Mouse (Mus musculus): ENCODE measurements around the gene Vwf. TPM values are rescaled to one million over a fixed set of nuclear protein-coding genes. Genes with fewer than 3 reads are reported as not detected.

The Vwf gene
- polyA plus RNA-seq, 1 experiment from 2014 or later = 11.9 TPM

DNA sequence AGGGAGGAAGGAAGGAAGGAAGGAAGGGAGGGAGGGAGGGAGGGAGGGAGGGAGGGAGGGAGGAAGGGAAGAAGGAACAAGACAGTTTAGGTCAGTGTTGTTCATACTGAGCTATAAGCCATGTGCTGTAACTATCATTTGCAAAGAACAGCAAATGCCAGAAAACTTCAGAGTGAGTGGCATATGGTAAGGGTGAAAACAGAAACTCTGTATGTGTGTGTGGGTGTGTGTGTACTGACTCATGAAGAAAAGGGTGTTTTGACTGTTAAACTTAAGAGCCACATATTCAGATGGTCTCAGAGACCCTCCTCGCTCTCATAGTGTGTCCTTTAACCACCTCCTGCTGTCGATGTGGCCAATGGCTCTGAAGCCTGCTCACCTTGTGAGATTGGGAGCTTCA lies 14.9 kb downstream of the Vwf start:
- H3K9ac ChIP-seq (ENCODE audit: low read depth, low read length) = no peak overlapping the region
- no peak overlapping the region for H3K4me3 ChIP-seq (ENCODE audit: low read depth, low read length)
- H3K4me2 ChIP-seq (ENCODE audit: low read depth, low read length) = no peak overlapping the region
- H3K27ac ChIP-seq (ENCODE audit: low read length) = no peak overlapping the region
- 81% methylated on average over 2 of the region's 2 CpGs for WGBS (ENCODE audit: insufficient replicate concordance)
- H3K9me3 ChIP-seq (replicated peaks; ENCODE audit: control insufficient read depth, low read length) = no peaks in the 10 kb centered on the region
- H3K27me3 ChIP-seq (ENCODE audit: control insufficient read depth, insufficient read depth, low read depth, low read length) = no peaks in the 10 kb centered on the region
- ATAC-seq (ENCODE audit: low read depth) = no peak
- no peaks in the 10 kb centered on the region for H3K36me3 ChIP-seq (ENCODE audit: control insufficient read depth, insufficient read depth)
- peaks cover 50% of the 10 kb centered on the region for H3K4me1 ChIP-seq (ENCODE audit: control insufficient read depth, low read depth, low read length)

GRCm38 (mm10) chr6:125564812-125565281 lies 18.3 kb downstream of the Vwf start:
- no peaks in the 10 kb centered on the region for H3K36me3 ChIP-seq (ENCODE audit: control insufficient read depth, insufficient read depth)
- peaks cover 67% of the 10 kb centered on the region for H3K4me1 ChIP-seq (ENCODE audit: control insufficient read depth, low read depth, low read length)
- H3K9ac ChIP-seq (ENCODE audit: low read depth, low read length) = peak overlapping the region; percentile 54
- WGBS (ENCODE audit: insufficient replicate concordance) = 17% methylated on average over 7 of the region's 7 CpGs
- H3K27ac ChIP-seq (ENCODE audit: low read length) = peak overlapping the region; percentile 94
- ATAC-seq (ENCODE audit: low read depth) = peak; percentile 92
- no peaks in the 10 kb centered on the region for H3K27me3 ChIP-seq (ENCODE audit: control insufficient read depth, insufficient read depth, low read depth, low read length)
- H3K4me2 ChIP-seq (ENCODE audit: low read depth, low read length) = peak overlapping the region; percentile 52
- H3K4me3 ChIP-seq (ENCODE audit: low read depth, low read length) = peak overlapping the region; percentile 29
- H3K9me3 ChIP-seq (replicated peaks; ENCODE audit: control insufficient read depth, low read length) = no peaks in the 10 kb centered on the region

GRCm38 (mm10) chr6:125565326-125565725 lies 18.8 kb downstream of the Vwf start:
- Histone ChIP-seq H3K27me3 (ENCODE audit: control insufficient read depth, insufficient read depth, low read depth, low read length) (no peaks in the 10 kb centered on the region), H3K4me2 (ENCODE audit: low read depth, low read length) (peak overlapping the region; percentile 52), H3K36me3 (ENCODE audit: control insufficient read depth, insufficient read depth) (no peaks in the 10 kb centered on the region), H3K27ac (ENCODE audit: low read length) (peak overlapping the region; percentile 94), H3K9me3 (replicated peaks; ENCODE audit: control insufficient read depth, low read length) (no peaks in the 10 kb centered on the region), H3K4me3 (ENCODE audit: low read depth, low read length) (peak overlapping the region; percentile 29; the same call in 1 of the 2 replicates), H3K4me1 (ENCODE audit: control insufficient read depth, low read depth, low read length) (peaks cover 66% of the 10 kb centered on the region), H3K9ac (ENCODE audit: low read depth, low read length) (peak overlapping the region; percentile 40)
- 28% methylated on average over 6 of the region's 6 CpGs for WGBS (ENCODE audit: insufficient replicate concordance)
- peak; percentile 83 for ATAC-seq (ENCODE audit: low read depth)

DNA sequence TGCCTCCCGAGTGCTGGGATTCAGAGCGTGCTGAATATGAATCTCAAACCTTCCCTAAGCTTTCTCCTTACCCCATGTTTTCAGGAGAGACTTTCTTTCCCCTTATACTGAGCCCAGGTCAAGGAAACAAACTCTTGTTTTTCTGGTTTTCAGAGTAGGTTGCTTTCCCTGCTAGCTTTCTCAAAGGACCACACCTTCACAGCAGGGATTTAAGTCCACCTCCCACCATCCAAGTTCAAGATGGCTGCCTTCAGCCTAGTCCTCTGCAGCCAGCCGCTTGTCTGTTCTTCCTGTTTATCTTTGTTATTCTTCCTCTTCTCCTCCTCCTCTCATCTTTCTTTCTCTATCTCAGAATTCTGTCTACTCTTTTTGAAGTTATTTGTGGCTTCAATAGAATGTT lies 20.1 kb downstream of the Vwf start:
- Histone ChIP-seq H3K9me3 (replicated peaks; ENCODE audit: control insufficient read depth, low read length) (no peaks in the 10 kb centered on the region), H3K27ac (ENCODE audit: low read length) (no peak overlapping the region), H3K4me1 (ENCODE audit: control insufficient read depth, low read depth, low read length) (peaks cover 54% of the 10 kb centered on the region), H3K27me3 (ENCODE audit: control insufficient read depth, insufficient read depth, low read depth, low read length) (no peaks in the 10 kb centered on the region), H3K9ac (ENCODE audit: low read depth, low read length) (no peak overlapping the region), H3K4me2 (ENCODE audit: low read depth, low read length) (no peak overlapping the region), H3K36me3 (ENCODE audit: control insufficient read depth, insufficient read depth) (no peaks in the 10 kb centered on the region), H3K4me3 (ENCODE audit: low read depth, low read length) (no peak overlapping the region)
- ATAC-seq (ENCODE audit: low read depth) = no peak
- 73% methylated on average over 3 of the region's 3 CpGs for WGBS (ENCODE audit: insufficient replicate concordance)

GRCm38 (mm10) chr6:125568381-125568780 lies 21.8 kb downstream of the Vwf start:
- no peaks in the 10 kb centered on the region for H3K36me3 ChIP-seq (ENCODE audit: control insufficient read depth, insufficient read depth)
- H3K4me1 ChIP-seq (ENCODE audit: control insufficient read depth, low read depth, low read length) = peaks cover 56% of the 10 kb centered on the region
- H3K4me3 ChIP-seq (ENCODE audit: low read depth, low read length) = no peak overlapping the region
- H3K9me3 ChIP-seq (replicated peaks; ENCODE audit: control insufficient read depth, low read length) = no peaks in the 10 kb centered on the region
- H3K27ac ChIP-seq (ENCODE audit: low read length) = peak overlapping the region; percentile 67
- H3K9ac ChIP-seq (ENCODE audit: low read depth, low read length) = peak overlapping the region; percentile 11; the same call in 1 of the 2 replicates
- H3K27me3 ChIP-seq (ENCODE audit: control insufficient read depth, insufficient read depth, low read depth, low read length) = no peaks in the 10 kb centered on the region
- WGBS (ENCODE audit: insufficient replicate concordance) = 28% methylated on average over 2 of the region's 2 CpGs
- ATAC-seq (ENCODE audit: low read depth) = no peak
- 0 out of 2 replicates have a peak overlapping the region, but pooled peaks have one; percentile 1 for H3K4me2 ChIP-seq (ENCODE audit: low read depth, low read length)

GRCm38 (mm10) chr6:125572291-125573188 lies 26.0 kb downstream of the Vwf start:
- H3K9me3 ChIP-seq (replicated peaks; ENCODE audit: control insufficient read depth, low read length) = no peaks in the 10 kb centered on the region
- WGBS (ENCODE audit: insufficient replicate concordance) = 20% methylated on average over 18 of the region's 18 CpGs
- ATAC-seq (ENCODE audit: low read depth) = 0 out of 2 replicates have a peak, but pooled peaks have one; percentile 2
- no peaks in the 10 kb centered on the region for H3K27me3 ChIP-seq (ENCODE audit: control insufficient read depth, insufficient read depth, low read depth, low read length)
- H3K36me3 ChIP-seq (ENCODE audit: control insufficient read depth, insufficient read depth) = no peaks in the 10 kb centered on the region
- H3K27ac ChIP-seq (ENCODE audit: low read length) = peak overlapping the region; percentile 95
- peak overlapping the region; percentile 75 for H3K4me2 ChIP-seq (ENCODE audit: low read depth, low read length)
- peak overlapping the region; percentile 61 for H3K4me3 ChIP-seq (ENCODE audit: low read depth, low read length)
- H3K4me1 ChIP-seq (ENCODE audit: control insufficient read depth, low read depth, low read length) = peaks cover 38% of the 10 kb centered on the region
- peak overlapping the region; percentile 71 for H3K9ac ChIP-seq (ENCODE audit: low read depth, low read length)

GRCm38 (mm10) chr6:125573189-125573928 lies 26.8 kb downstream of the Vwf start:
- peak overlapping the region; percentile 71 for H3K9ac ChIP-seq (ENCODE audit: low read depth, low read length)
- H3K36me3 ChIP-seq (ENCODE audit: control insufficient read depth, insufficient read depth) = no peaks in the 10 kb centered on the region
- H3K4me1 ChIP-seq (ENCODE audit: control insufficient read depth, low read depth, low read length) = peaks cover 30% of the 10 kb centered on the region
- WGBS (ENCODE audit: insufficient replicate concordance) = 3% methylated on average over 14 of the region's 14 CpGs
- peak overlapping the region; percentile 95 for H3K27ac ChIP-seq (ENCODE audit: low read length)
- peak overlapping the region; percentile 61 for H3K4me3 ChIP-seq (ENCODE audit: low read depth, low read length)
- peak; percentile 95 for ATAC-seq (ENCODE audit: low read depth)
- no peaks in the 10 kb centered on the region for H3K9me3 ChIP-seq (replicated peaks; ENCODE audit: control insufficient read depth, low read length)
- H3K4me2 ChIP-seq (ENCODE audit: low read depth, low read length) = peak overlapping the region; percentile 75
- H3K27me3 ChIP-seq (ENCODE audit: control insufficient read depth, insufficient read depth, low read depth, low read length) = no peaks in the 10 kb centered on the region

GRCm38 (mm10) chr6:125575080-125575479 lies 28.5 kb downstream of the Vwf start:
- H3K4me3 ChIP-seq (ENCODE audit: low read depth, low read length) = no peak overlapping the region
- peak overlapping the region; percentile 95 for H3K27ac ChIP-seq (ENCODE audit: low read length)
- no peaks in the 10 kb centered on the region for H3K36me3 ChIP-seq (ENCODE audit: control insufficient read depth, insufficient read depth)
- WGBS (ENCODE audit: insufficient replicate concordance) = 82% methylated on average over 6 of the region's 6 CpGs
- H3K9ac ChIP-seq (ENCODE audit: low read depth, low read length) = no peak overlapping the region
- peak; percentile 47 for ATAC-seq (ENCODE audit: low read depth)
- no peaks in the 10 kb centered on the region for H3K27me3 ChIP-seq (ENCODE audit: control insufficient read depth, insufficient read depth, low read depth, low read length)
- no peaks in the 10 kb centered on the region for H3K9me3 ChIP-seq (replicated peaks; ENCODE audit: control insufficient read depth, low read length)
- peaks cover 25% of the 10 kb centered on the region for H3K4me1 ChIP-seq (ENCODE audit: control insufficient read depth, low read depth, low read length)
- no peak overlapping the region for H3K4me2 ChIP-seq (ENCODE audit: low read depth, low read length)

Measured in liver, embryonic 16.5 days (tissue).